Mouse (Mus musculus): Measurements from ENCODE around the gene Pycr1. TPM values are rescaled to one million over a fixed set of nuclear protein-coding genes. Genes with fewer than 3 reads are reported as not detected.

Pycr1 gene
- total RNA-seq, 2 experiments from 2014 or later, result 2.4 to 3.1 TPM

- TF ChIP-seq CTCF (IDR thresholded peaks at IDR 0.05), result peak; percentile 65
- peak; percentile 52 to 64 for DNase-seq (ENCODE audit: extremely low spot score in 1 of 2, low spot score in 2 of 2)
- Histone ChIP-seq H3K4me3 (peak overlapping the region; percentile 88), H3K27ac (peak overlapping the region; percentile 89)
- intact Hi-C loops (cut with DNase I), result loop anchor here (2.0 to 5.0 kb wide), 2 partner anchors 89 to 153 kb away; partner anchors contain the start of genes Cenpx and Lrrc45
These were observed 19.4 kb downstream of the Pycr1 start for GRCm38 (mm10) chr11:120623961-120624679.

GRCm38 (mm10) chr11:120622805-120623204 is 20.8 kb downstream of the Pycr1 start:
- TF ChIP-seq CTCF (IDR thresholded peaks at IDR 0.05), result no peak

GRCm38 (mm10) chr11:120620195-120620594 is 23.4 kb downstream of the Pycr1 start:
- TF ChIP-seq CTCF (IDR thresholded peaks at IDR 0.05), result no peak

More at GRCm38 (mm10) chr11:120622805-120623204, 20.8 kb downstream of the Pycr1 start:
- DNase-seq (ENCODE audit: extremely low spot score in 1 of 2, low spot score in 2 of 2), result no peak
- intact Hi-C loops (cut with DNase I), result loop anchor here (5.0 kb wide), 1 partner anchor 154 kb away; no protein-coding TSS in a partner anchor
- Histone ChIP-seq H3K4me3 (no peak overlapping the region), H3K27ac (no peak overlapping the region)

GRCm38 (mm10) chr11:120618619-120619535 is 24.7 kb downstream of the Pycr1 start:
- no peak for DNase-seq (ENCODE audit: extremely low spot score in 1 of 2, low spot score in 2 of 2)
- Histone ChIP-seq H3K27ac (no peak overlapping the region), H3K4me3 (no peak overlapping the region)
- no peak for TF ChIP-seq CTCF (IDR thresholded peaks at IDR 0.05)
- intact Hi-C loops (cut with DNase I), result loop anchor here (5.0 kb wide), 1 partner anchor 132 kb away; no protein-coding TSS in a partner anchor

More at GRCm38 (mm10) chr11:120620195-120620594, 23.4 kb downstream of the Pycr1 start:
- H3K27ac ChIP-seq, result no peak overlapping the region
- intact Hi-C loops (cut with DNase I), result loop anchor here (5.0 kb wide), 1 partner anchor 157 kb away; no protein-coding TSS in a partner anchor
- H3K4me3 ChIP-seq, result no peak overlapping the region
- DNase-seq (ENCODE audit: extremely low spot score in 1 of 2, low spot score in 2 of 2), result no peak

- H3K4me3 ChIP-seq, result peak within 1 kb of the TSS; percentile 68
- DNase-seq (ENCODE audit: extremely low spot score in 1 of 2, low spot score in 2 of 2), result peak; percentile 92 to 93
- intact Hi-C loops (cut with DNase I), result loop anchor here (5.0 kb wide), 1 partner anchor 130 kb away; no protein-coding TSS in a partner anchor
- TF ChIP-seq CTCF (IDR thresholded peaks at IDR 0.05), result no peak
- H3K27ac ChIP-seq, result peak within 1 kb of the TSS; percentile 85
These were observed 26.0 kb downstream of the Pycr1 start, which contains the start of gene Pcyt2 for GRCm38 (mm10) chr11:120617519-120618112. Gene Pcyt2, minus strand, starts transcription at chr11:120617936.

GRCm38 (mm10) chr11:120616617-120617294 is 26.8 kb downstream of the Pycr1 start:
- TF ChIP-seq CTCF (IDR thresholded peaks at IDR 0.05), result no peak
- peak overlapping the region; percentile 68 for H3K4me3 ChIP-seq
- DNase-seq (ENCODE audit: extremely low spot score in 1 of 2, low spot score in 2 of 2), result no peak
- intact Hi-C loops (cut with DNase I), result loop anchor here (5.0 kb wide), 1 partner anchor 129 kb away; no protein-coding TSS in a partner anchor
- peak overlapping the region; percentile 85 for H3K27ac ChIP-seq

- no peak for TF ChIP-seq CTCF (IDR thresholded peaks at IDR 0.05)
- H3K27ac ChIP-seq, result no peak overlapping the region
- intact Hi-C loops (cut with DNase I), result loop anchor here (5.0 kb wide), 1 partner anchor 128 kb away; no protein-coding TSS in a partner anchor
- no peak overlapping the region for H3K4me3 ChIP-seq
- no peak for DNase-seq (ENCODE audit: extremely low spot score in 1 of 2, low spot score in 2 of 2)
These were observed 27.9 kb downstream of the Pycr1 start for GRCm38 (mm10) chr11:120615606-120616203.

GRCm38 (mm10) chr11:120615167-120615566 is 28.4 kb downstream of the Pycr1 start:
- Histone ChIP-seq H3K4me3 (no peak overlapping the region), H3K27ac (no peak overlapping the region)
- DNase-seq (ENCODE audit: extremely low spot score in 1 of 2, low spot score in 2 of 2), result no peak
- no peak for TF ChIP-seq CTCF (IDR thresholded peaks at IDR 0.05)
- intact Hi-C loops (cut with DNase I), result loop anchor here (5.0 kb wide), 1 partner anchor 128 kb away; no protein-coding TSS in a partner anchor

GRCm38 (mm10) chr11:120613976-120614375 is 29.6 kb downstream of the Pycr1 start:
- intact Hi-C loops (cut with DNase I), result no loop called here
- no peak for TF ChIP-seq CTCF (IDR thresholded peaks at IDR 0.05)
- no peak overlapping the region for H3K4me3 ChIP-seq
- no peak for DNase-seq (ENCODE audit: extremely low spot score in 1 of 2, low spot score in 2 of 2)
- H3K27ac ChIP-seq, result no peak overlapping the region

- Histone ChIP-seq H3K4me3 (no peak overlapping the region), H3K27ac (no peak overlapping the region)
- no peak for DNase-seq (ENCODE audit: extremely low spot score in 1 of 2, low spot score in 2 of 2)
- intact Hi-C loops (cut with DNase I), result no loop called here
- TF ChIP-seq CTCF (IDR thresholded peaks at IDR 0.05), result no peak
These were observed 30.0 kb downstream of the Pycr1 start for GRCm38 (mm10) chr11:120613481-120613972.

Data from left cerebral cortex, adult 2 months (tissue).